Mouse (Mus musculus) mature B cell (primary cell): ENCODE data around the gene Rasgrp2.

ENCODE experiments used
- in situ Hi-C: fragments of 300-500 bp; cut with MboI; formaldehyde crosslinking; loops from 2 replicates; pipeline ENCODE4 v1.14.3; 2019

Rasgrp2 gene

GRCm38 (mm10) chr19:6382323-6382924 lies 16.7 kb upstream of the Rasgrp2 start:
- in situ Hi-C loops: no loop called here

GRCm38 (mm10) chr19:6383470-6383869 lies 15.7 kb upstream of the Rasgrp2 start:
- in situ Hi-C loops: no loop called here

DNA sequence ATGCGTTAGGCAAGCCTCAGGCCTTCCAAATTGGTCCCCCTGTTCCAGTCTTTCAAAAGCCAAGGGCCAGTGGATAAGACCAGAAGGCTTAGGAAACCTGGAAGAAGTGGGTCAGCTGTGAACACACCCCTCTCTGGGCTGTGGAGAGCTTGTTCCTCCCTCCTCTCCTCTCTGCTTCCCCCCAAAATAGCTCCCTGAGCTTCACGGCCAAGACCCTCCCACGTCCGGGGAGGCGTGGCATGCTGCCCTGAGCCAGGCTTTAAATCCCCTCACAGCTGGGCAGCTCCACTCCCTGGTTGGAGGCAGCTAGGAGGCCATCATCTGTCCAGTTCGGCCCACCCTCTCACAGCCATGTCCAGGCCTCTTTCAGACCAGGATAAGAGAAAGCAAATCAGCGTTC lies 15.0 kb upstream of the Rasgrp2 start, which contains the start of gene Pygm:
Pygm (plus strand) TSS at position 272 of the 400 bp plus-strand sequence.
- in situ Hi-C loops: no loop called here

- in situ Hi-C loops: no loop called here
These were observed 14.2 kb upstream of the Rasgrp2 start for GRCm38 (mm10) chr19:6384954-6385353.

GRCm38 (mm10) chr19:6385419-6385818 lies 13.7 kb upstream of the Rasgrp2 start:
- in situ Hi-C loops: no loop called here

DNA sequence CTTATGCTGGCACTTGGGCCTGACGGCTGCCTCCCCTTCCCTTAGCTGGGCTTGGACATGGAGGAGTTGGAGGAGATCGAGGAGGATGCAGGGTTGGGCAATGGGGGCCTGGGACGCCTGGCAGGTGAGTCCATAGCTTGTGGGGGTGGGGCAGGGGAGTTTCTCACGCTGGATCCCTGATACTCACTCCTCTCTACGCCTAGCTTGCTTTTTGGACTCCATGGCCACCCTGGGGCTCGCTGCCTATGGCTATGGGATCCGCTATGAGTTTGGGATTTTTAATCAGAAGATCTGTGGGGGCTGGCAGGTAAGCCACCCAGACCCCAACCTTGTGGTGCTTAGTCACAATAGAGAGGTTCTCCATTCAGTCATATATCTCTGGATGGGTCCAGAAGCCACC lies 13.3 kb upstream of the Rasgrp2 start:
- in situ Hi-C loops: no loop called here

DNA sequence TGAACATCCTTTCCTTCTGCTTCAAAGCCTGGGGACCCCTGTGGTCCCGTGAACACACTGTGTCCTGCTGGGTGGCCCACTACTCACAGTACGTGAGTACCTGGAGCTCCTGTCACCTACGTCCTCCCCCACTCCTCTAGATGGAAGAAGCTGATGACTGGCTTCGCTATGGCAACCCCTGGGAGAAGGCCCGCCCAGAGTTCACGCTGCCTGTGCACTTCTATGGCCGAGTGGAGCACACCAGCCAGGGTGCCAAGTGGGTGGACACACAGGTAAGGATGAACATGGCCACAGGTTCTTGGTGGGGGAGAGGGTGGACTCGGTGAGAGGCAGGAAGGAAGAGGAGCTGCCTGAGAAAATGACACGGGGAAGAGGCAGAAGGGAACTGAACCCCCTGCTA lies 12.9 kb upstream of the Rasgrp2 start:
- in situ Hi-C loops: no loop called here

DNA sequence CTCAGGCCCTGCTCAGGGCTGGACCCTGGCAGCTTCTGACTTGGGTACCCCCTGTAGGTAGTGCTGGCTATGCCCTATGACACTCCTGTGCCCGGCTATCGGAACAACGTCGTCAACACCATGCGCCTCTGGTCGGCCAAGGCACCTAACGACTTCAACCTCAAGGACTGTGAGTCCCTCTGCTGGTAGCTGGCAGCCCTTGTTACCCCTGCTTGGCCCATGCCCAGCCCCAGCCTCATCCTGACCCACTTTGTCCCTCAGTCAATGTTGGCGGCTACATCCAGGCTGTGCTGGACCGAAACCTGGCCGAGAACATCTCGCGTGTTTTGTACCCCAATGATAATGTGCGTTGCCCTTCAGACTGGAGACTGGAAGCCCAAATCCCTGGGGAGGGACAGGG lies 11.1 kb upstream of the Rasgrp2 start:
- in situ Hi-C loops: no loop called here

GRCm38 (mm10) chr19:6389803-6390202 lies 9.3 kb upstream of the Rasgrp2 start:
- in situ Hi-C loops: no loop called here

- in situ Hi-C loops: no loop called here
These were observed 8.9 kb upstream of the Rasgrp2 start for GRCm38 (mm10) chr19:6390251-6390650.

DNA sequence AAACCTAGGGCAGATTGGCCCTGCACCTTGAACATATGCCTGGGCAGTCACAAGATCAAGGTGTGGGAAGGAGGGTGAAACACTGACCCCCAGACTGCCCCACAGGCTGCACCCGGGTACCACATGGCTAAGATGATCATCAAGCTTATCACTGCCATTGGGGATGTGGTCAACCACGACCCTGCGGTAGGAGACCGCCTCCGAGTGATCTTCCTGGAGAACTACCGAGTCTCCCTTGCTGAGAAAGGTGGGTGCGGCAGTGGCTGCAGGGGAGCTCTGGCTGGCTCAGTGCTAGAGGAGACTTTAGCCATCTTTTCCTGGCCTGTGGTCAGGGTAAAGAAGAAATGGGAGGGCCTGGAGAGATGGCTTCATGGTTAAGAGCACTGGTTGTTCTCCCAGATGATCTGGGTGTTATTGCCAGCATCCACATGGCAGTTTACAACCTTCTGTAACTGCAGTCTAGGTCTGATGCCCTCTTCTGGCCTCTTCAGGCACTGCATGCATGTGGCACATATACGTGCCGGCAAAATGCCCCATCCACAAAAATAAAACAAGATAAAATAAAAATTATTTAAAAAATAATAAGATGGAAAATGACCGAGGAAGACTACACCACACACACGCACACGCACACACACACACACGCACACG lies 6.3 kb upstream of the Rasgrp2 start:
- in situ Hi-C loops: no loop called here

GRCm38 (mm10) chr19:6393637-6394036 lies 5.5 kb upstream of the Rasgrp2 start:
- in situ Hi-C loops: no loop called here

- in situ Hi-C loops: no loop called here
These were observed 2.9 kb upstream of the Rasgrp2 start for GRCm38 (mm10) chr19:6396237-6396636.

- in situ Hi-C loops: no loop called here
These were observed 1.4 kb upstream of the Rasgrp2 start for GRCm38 (mm10) chr19:6397582-6398249.

DNA sequence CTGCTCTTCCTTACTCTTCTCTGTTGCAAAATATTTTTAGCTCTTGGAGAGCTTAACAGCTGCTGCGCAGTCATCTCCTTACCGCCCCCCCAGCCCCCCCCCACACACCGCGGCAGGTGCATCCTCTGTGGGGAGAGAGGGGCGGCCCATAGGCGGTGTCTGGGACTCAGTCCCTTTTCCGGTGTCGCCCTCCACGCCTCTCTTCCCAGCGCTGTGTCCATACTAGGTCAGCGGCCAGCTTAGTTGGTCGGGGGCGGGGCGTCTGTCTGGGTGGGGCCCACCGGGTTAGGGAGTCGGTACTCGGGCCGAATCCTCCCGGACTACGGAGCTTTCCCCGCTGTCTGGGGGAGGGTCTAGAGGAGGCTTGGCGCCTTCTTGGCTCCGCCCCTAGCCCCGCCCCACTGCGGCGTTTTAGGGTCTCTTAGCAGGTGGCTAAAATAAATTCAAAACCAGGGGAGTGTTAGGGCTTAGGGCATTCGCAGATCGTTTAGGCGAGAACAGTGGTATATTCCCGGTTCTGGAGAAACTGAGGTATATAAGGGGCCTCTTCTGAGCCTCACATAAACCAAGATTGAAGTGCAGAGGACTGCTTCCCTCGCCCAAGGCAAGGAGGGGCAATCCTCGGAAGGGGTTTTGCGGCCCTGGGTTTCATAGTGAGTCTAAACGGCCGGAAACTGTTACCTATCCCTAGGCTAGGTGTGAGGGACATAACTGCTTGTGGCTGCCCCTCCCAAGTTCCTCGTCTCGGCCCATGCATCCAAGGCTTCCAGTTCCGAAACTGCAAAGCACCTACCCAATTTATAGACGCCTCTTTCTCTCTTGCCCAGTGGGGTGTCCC lies 474 bp upstream of the Rasgrp2 start:
- in situ Hi-C loops: no loop called here

DNA sequence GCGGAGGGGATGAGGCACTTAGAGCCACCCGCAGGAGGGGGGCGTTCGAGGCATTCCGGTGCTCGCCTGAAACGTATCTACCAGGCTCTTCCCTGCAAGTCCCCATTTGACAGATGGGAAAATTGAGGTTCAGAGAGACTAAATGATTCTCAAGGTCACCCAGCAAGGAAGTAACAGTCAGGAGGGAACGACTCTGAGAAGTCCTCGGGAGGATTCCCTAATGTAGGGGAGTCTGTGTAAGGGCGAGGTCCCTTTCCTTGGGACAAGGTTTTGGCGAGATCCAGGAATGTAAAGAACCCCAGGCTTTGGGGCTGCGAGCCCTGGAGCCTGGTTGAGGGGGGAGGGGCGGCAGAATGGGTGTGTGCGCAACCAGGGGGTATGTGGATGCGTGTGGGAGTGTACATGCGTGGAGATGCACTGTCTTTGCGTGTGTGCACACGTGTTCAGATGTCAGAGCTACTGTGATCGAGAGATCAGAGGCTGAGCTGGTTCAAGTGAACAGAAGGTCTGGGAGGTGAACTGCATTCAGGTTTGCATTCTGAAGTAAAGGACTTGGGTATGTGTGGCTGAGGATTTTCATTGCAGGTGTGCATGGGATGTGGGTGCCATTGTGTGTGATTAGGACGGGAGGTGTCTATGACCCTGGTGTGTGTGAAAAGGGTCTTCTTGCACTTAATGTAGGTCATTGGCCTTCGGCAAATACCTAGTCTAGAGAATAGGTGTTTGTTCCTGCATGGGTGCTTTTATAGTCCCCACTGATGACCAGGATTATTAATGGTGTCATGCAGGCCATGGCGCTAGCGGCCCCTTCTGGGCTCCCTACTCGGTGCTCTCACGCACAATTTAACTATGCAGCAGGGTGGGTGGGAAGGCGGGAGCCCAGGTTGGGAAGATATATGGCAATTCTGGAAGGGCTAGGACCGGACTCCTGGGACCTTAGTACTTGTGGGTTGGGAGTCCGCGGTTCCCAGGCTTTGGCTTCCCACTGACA lies 1.3 kb downstream of the Rasgrp2 start:
- in situ Hi-C loops: no loop called here

GRCm38 (mm10) chr19:6401131-6401815 lies 2.1 kb downstream of the Rasgrp2 start:
- in situ Hi-C loops: no loop called here

DNA sequence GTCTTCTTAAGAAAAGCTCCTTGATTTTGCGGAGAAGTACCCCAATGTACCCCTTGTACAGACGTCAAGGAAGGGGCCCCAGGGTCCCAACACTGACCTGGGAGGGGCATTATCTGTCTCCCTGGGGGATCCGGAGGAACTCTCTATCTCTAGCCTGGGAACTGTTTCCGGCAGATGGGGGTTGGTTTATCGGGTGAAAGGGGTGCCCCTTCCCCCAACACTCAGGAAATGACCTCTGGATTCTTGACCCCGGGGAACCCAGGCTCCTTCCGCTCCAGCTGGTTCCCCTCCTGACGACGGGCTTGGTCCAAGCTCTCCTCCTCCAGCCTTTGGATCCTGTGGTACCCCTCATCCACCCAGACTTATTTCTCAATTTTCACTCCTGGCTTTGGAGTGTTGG lies 2.8 kb downstream of the Rasgrp2 start:
- in situ Hi-C loops: no loop called here

DNA sequence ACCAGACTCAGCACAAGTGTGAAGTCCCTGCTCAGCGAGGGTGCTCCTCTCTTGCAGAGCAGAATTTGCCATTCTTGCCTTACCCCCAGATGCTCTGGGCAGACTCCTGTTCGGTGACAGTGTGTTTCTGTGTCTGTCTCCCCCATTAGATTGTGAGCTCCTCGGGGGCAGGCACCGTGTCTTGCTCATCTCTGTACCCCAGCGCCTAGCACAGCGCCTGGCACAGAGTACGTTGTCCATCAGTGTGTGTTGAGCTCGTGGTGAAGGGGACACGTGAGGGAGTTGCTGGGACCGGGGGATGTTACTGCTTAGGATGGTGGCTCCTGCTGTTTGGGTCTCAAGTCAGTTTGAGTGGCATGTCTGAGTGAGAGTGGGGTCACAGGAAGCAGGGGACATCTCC lies 4.7 kb downstream of the Rasgrp2 start:
- in situ Hi-C loops: no loop called here

DNA sequence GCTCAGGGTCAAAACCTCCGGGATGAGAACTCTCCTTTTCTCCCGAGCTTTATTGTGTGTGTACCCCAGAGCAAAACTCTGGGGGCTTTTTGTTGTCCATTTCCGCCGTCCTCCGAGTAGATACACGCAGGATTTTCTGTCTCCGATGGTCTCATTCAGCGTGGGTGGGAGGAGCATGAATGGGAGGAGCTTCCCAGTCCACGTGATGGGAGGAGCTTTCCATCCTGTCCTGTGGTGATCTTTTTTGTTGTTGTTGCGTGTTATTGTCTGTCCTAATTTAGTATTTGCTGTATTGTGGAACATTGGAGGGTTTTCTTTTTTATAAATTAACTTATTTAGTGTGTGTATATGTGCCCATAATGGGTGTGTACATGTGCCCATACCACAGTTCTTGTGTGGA lies 6.3 kb downstream of the Rasgrp2 start:
- in situ Hi-C loops: no loop called here

GRCm38 (mm10) chr19:6407109-6407508 lies 8.0 kb downstream of the Rasgrp2 start:
- in situ Hi-C loops: no loop called here
